Mouse (Mus musculus) embryo, embryonic 11 days (tissue): ENCODE data around the gene Olfr1408.

Source experiments
- DNase-seq: peaks from one replicate; pipeline ENCODE4 v3.0.0-alpha.2; 2015

The Olfr1408 gene

DNA sequence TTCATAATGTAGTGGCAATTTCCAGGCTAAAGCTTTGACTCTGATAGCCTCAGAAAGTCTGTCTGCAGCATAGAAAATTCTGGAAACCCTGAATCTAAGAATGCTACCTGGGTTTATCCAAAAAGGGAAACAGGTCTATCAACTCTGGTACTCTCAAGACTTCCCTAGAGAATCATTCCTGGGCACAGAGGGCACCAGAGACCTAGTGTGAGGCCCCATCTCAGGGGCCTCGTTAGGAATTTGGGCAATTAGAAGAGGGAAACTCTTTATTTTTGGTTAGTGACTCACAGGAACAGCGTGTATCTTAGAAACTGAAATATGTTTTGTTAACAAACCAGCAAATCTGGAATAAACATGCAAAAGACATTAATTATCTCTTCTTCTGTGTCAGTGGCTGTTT is at the start of gene Olfr1408:
Olfr1408 (minus strand) TSS at position 101 of the 400 bp plus-strand sequence.
- no peak for DNase-seq

DNA sequence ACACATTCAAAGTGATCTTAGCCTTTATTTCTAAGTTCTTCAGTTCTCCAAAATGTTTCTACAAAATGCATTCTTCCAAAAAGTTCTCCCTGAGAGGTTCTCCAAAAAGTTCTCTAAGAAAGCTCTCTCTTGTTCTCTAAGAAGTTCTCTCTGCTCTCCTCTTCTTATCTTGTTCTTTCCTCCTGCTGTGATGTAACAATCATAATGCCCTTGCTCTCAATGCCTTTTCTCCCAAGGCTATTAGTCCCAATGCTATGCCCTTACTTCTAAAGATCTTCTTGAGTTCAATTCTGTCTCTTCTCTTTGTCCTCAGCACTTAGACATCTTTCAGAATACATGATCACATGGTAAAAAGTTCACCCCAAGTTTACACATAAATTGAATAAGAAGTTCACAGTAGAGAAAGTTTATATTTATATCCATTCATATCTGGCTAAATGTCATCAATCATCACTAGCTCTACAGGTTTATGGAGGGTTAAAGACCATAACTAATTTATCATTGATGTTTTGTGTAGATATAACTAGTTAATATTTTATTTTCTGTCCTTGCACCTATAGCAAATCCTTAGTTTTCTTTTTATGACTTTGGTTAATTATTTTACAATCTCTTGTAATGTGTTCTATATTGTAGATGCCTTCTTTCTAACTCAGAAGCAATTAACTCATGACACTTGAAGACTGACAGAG is 37.1 kb upstream of the Olfr1408 start:
- no peak for DNase-seq
